Mouse (Mus musculus): ENCODE results near the gene Fyn. TPM values are rescaled to one million over a fixed set of nuclear protein-coding genes. Genes with fewer than 3 reads are reported as not detected.

The Fyn gene
- polyA plus RNA-seq, 1 experiment: 56.4 TPM

DNA sequence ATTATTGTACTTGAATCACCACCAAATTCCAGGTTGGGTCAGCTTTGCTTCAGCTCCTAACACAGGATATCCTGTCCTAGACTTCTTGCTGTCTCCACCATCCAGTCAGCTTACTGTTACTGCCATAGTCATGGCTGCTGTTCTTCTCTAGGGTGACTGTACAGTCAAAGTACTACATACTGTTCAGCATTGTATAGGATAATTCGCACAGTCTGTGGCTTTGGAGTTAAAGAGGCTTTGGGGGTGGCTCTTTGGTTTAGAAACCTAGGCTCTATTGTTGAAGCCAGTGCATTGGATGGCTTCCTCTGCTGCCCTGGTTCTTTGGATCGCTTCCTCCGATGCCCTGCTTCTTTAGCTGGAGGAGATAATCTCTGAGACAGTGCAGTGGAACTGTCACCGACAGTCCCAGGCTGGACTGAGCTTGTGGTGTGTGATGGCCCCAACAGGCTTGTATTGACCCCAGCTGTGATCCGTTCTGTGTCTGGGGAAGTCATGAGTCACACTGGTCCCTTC lies 174.7 kb downstream of the Fyn start:
- TF ChIP-seq CTCF (IDR thresholded peaks at IDR 0.05; ENCODE audit: borderline replicate concordance, insufficient read depth, low read length) (no peak), POLR2A (IDR thresholded peaks at IDR 0.05; ENCODE audit: low read depth, low read length) (no peak)
- peak overlapping the region; percentile 83 for H3K27ac ChIP-seq (ENCODE audit: insufficient read depth, low read length)
- H3K4me3 ChIP-seq (ENCODE audit: insufficient read depth, low read length): no peak overlapping the region
- peaks cover 9% of the 10 kb centered on the region for H3K4me1 ChIP-seq (ENCODE audit: control insufficient read depth, insufficient read depth, low read length)

DNA sequence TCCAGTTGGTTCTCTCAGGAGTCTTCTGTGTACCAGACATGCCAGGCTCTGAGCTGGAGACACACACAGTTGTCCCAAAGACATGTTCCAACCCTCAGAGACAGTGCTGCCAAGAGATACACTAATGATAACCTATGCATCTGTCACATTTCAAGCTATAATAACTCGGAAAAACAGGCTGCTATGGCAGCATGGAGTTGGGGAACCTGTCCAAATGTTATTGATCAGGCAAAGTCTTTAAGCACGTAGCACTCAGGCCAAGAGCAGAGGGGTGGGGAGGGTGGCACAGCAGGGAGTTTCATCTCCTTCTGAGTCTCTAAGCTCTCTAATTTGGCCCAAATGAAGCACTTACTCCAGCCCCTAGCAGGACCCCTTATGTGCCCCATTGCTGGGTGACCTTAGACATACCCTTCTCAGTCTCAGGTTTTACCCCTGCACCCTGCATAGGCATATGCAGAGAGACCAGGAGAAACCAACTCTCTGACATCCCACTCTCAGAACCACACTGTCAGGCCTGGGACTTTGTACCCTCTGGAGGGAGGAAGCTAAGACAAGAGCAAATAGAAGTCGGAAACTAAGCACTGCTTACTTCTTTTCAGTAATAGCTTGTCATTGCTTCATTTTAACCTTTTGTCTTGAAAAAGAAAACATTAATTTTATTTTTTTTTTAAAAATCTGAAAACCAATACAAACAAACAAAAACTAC lies 178.9 kb downstream of the Fyn start:
- Histone ChIP-seq H3K27ac (ENCODE audit: insufficient read depth, low read length) (no peak overlapping the region), H3K4me3 (ENCODE audit: insufficient read depth, low read length) (no peak overlapping the region), H3K4me1 (ENCODE audit: control insufficient read depth, insufficient read depth, low read length) (peaks cover 7% of the 10 kb centered on the region)
- TF ChIP-seq CTCF (IDR thresholded peaks at IDR 0.05; ENCODE audit: borderline replicate concordance, insufficient read depth, low read length) (no peak), POLR2A (IDR thresholded peaks at IDR 0.05; ENCODE audit: low read depth, low read length) (no peak)

DNA sequence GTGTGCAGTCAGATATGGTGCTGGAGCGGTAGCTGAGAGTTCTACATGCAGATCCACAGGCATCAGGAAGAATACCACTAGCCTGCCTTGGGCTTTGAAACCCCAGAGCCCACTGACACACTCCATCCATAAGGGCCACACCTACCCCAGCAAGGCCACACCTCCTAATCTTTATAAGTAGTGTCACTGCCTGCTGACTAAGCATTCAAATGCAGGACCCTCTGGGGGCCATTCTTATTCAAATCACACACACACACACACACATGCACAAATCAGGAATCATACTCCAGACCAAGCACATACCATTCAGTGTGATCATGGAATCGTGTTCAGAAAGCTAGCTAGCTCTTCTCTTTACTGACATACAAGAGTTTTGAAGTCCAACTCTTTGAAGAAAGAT lies 182.1 kb downstream of the Fyn start:
- no peak overlapping the region for H3K27ac ChIP-seq (ENCODE audit: insufficient read depth, low read length)
- peaks cover 8% of the 10 kb centered on the region; the same call in 1 of the 2 replicates for H3K4me1 ChIP-seq (ENCODE audit: control insufficient read depth, insufficient read depth, low read length)
- H3K4me3 ChIP-seq (ENCODE audit: insufficient read depth, low read length): no peak overlapping the region
- TF ChIP-seq CTCF (IDR thresholded peaks at IDR 0.05; ENCODE audit: borderline replicate concordance, insufficient read depth, low read length) (no peak), POLR2A (IDR thresholded peaks at IDR 0.05; ENCODE audit: low read depth, low read length) (no peak)

DNA sequence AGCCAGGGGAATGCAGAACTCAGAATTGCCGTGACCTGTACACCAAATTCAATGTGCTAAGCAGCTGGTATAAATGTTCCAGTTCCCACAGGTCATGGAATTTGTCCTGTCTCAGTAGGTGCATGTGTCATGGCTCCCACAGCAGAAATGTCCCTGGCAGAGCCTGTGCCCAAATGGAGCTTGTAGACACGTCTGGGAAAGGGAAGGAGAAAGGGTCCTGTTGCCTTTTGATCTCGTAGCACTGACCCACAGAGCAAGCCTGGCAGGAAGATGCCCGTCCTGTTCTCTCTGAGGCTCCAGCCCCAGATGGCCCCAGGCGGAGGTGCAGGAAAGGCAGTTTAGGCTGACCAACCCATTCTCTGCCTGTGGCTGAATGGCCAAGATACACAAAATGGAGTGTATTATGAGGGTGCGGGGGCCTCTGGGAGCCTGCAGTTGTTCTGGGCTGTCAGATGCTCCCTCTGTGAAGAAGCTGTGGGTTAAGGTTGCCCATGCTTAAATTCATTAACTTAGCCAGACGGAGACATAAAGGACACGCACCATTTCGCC lies 183.1 kb downstream of the Fyn start:
- Histone ChIP-seq H3K4me3 (ENCODE audit: insufficient read depth, low read length) (no peak overlapping the region), H3K27ac (ENCODE audit: insufficient read depth, low read length) (no peak overlapping the region), H3K4me1 (ENCODE audit: control insufficient read depth, insufficient read depth, low read length) (peaks cover 8% of the 10 kb centered on the region; the same call in 1 of the 2 replicates)
- TF ChIP-seq POLR2A (IDR thresholded peaks at IDR 0.05; ENCODE audit: low read depth, low read length) (no peak), CTCF (IDR thresholded peaks at IDR 0.05; ENCODE audit: borderline replicate concordance, insufficient read depth, low read length) (no peak)

DNA sequence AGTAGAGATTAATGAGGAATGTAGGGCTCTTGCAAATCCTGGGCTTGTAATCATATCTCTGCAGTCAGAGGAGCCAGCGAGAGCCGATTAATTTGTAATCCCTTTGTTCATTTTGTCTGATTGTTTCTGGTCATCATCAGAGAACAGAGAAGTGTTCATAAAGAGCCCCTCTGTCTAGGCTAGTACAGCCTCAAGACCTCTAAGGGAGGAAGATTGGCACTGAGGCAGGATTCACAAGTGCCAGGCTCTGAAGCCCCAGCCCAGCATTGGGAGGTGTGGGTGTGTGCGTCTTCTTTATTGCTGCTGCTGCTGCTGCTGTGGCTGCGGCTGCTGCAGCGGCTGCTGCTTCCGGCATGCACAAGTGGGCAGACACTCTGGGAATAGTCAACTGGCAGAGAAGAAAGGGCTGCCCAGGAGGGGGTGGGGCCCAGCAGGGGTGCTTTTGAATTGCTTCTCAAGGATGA lies 183.7 kb downstream of the Fyn start:
- Histone ChIP-seq H3K4me3 (ENCODE audit: insufficient read depth, low read length) (no peak overlapping the region), H3K27ac (ENCODE audit: insufficient read depth, low read length) (no peak overlapping the region), H3K4me1 (ENCODE audit: control insufficient read depth, insufficient read depth, low read length) (peaks cover 8% of the 10 kb centered on the region; the same call in 1 of the 2 replicates)
- TF ChIP-seq CTCF (IDR thresholded peaks at IDR 0.05; ENCODE audit: borderline replicate concordance, insufficient read depth, low read length): no peak
- no peak for TF ChIP-seq POLR2A (IDR thresholded peaks at IDR 0.05; ENCODE audit: low read depth, low read length)

DNA sequence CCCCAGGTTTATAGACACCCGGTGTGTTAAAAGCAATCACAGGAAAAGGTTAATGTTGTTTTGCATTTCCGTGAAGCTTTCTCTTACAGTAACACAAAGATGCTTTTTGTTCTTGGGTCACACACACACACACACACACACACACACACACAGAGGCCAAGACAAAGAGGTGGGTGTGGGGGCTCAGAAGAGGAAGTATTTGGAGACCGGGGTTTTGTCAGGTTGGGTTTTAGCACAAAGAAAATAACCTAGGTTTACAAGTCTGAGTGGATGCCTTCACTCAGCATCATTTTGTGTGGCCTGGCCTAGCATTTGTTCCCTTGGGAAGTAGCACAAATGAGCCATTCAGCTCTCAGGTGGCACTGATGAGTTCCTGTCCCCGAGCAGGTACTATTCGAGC lies 184.2 kb downstream of the Fyn start:
- H3K4me1 ChIP-seq (ENCODE audit: control insufficient read depth, insufficient read depth, low read length): peaks cover 8% of the 10 kb centered on the region; the same call in 1 of the 2 replicates
- TF ChIP-seq CTCF (IDR thresholded peaks at IDR 0.05; ENCODE audit: borderline replicate concordance, insufficient read depth, low read length): no peak
- no peak for TF ChIP-seq POLR2A (IDR thresholded peaks at IDR 0.05; ENCODE audit: low read depth, low read length)
- H3K27ac ChIP-seq (ENCODE audit: insufficient read depth, low read length): no peak overlapping the region
- H3K4me3 ChIP-seq (ENCODE audit: insufficient read depth, low read length): no peak overlapping the region

DNA sequence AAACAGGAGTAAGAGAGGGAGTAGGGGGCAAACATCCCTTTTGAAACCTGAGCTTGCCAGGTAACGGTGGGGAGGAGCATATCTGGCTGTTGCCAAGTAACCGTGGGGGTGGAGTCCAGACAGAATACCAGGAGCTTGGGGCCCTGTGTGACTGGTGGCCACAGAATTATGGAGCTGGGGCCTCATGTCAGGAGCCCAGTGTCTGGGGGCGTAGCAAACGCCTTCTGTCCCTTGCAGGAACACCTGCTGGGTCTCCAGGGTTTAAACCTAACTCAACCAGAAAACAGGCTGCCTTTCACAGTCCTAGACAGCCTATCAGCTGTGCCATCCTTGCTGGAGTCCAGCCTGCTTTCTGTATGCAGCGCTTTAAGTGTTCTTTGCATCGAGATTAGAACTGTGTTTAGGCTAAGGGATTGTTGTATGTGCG lies 186.6 kb downstream of the Fyn start:
- H3K4me1 ChIP-seq (ENCODE audit: control insufficient read depth, insufficient read depth, low read length): peaks cover 14% of the 10 kb centered on the region
- no peak overlapping the region for H3K4me3 ChIP-seq (ENCODE audit: insufficient read depth, low read length)
- TF ChIP-seq CTCF (IDR thresholded peaks at IDR 0.05; ENCODE audit: borderline replicate concordance, insufficient read depth, low read length) (no peak), POLR2A (IDR thresholded peaks at IDR 0.05; ENCODE audit: low read depth, low read length) (no peak)
- no peak overlapping the region for H3K27ac ChIP-seq (ENCODE audit: insufficient read depth, low read length)

DNA sequence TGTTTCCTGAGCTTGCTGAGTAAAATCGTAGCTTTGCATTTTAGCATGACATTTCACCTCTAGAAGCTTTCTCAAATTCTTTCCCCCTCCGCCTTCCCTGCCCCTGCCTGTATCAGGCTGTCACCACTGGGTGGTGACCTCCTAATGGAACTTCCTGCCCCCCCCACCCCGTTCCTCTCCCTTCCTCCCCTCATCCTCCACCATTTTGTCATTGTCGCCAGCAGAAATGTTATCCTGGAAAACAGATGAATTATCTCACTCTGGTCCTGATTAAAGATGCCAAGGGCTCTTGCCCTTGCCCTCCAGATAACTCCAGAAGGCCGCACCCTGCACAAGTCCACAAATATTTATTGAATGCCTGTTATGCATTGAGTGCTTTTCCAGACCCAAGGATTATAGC lies 187.1 kb downstream of the Fyn start:
- H3K4me3 ChIP-seq (ENCODE audit: insufficient read depth, low read length): no peak overlapping the region
- TF ChIP-seq CTCF (IDR thresholded peaks at IDR 0.05; ENCODE audit: borderline replicate concordance, insufficient read depth, low read length) (no peak), POLR2A (IDR thresholded peaks at IDR 0.05; ENCODE audit: low read depth, low read length) (no peak)

DNA sequence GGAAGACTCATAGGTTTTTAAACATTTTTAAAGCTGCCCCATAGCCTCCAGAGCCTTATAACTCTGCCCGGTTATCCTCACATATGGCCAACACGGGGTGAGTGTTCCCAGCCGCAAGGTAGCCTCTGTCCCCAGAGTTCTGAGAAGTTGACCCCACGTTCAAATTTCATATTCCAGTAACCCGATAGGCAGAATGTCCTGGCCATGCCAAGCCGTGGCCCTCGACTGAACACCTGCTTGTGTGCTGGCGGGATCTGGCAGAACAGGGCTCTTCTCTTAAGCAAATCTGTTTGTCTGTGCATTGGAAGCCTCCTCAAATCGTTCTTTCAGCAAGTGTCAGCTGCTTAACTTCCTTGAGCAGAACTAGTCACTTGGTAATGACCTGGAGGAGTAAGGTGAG lies 188.7 kb downstream of the Fyn start:
- no peak for TF ChIP-seq POLR2A (IDR thresholded peaks at IDR 0.05; ENCODE audit: low read depth, low read length)
- no peak for TF ChIP-seq CTCF (IDR thresholded peaks at IDR 0.05; ENCODE audit: borderline replicate concordance, insufficient read depth, low read length)
- Histone ChIP-seq H3K4me1 (ENCODE audit: control insufficient read depth, insufficient read depth, low read length) (peaks cover 10% of the 10 kb centered on the region), H3K4me3 (ENCODE audit: insufficient read depth, low read length) (no peak overlapping the region), H3K27ac (ENCODE audit: insufficient read depth, low read length) (no peak overlapping the region)

More for the DNA sequence above, 187.1 kb downstream of the Fyn start:
- Histone ChIP-seq H3K27ac (ENCODE audit: insufficient read depth, low read length) (no peak overlapping the region), H3K4me1 (ENCODE audit: control insufficient read depth, insufficient read depth, low read length) (peaks cover 14% of the 10 kb centered on the region)

DNA sequence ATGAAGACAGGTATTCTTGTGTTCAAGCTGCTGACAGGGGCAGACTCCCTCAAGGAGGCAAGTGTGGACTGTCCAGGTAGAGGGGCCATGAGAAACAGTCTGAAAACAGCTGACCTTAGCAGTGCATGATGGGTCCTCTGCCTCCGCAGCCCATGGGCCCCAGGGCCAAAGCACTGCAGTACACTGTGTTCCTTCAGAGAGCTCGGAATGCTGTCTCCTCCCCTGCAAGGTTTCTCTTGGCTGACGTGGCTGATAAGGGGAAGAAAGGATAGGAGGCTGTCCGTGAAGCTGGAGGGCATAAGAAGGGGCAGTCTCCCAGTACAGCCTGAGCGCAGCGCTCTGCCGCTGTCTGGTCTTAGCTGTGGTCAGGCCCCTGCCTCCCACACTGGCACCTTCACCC lies 189.2 kb downstream of the Fyn start:
- Histone ChIP-seq H3K4me1 (ENCODE audit: control insufficient read depth, insufficient read depth, low read length) (peaks cover 9% of the 10 kb centered on the region; the same call in 1 of the 2 replicates), H3K4me3 (ENCODE audit: insufficient read depth, low read length) (no peak overlapping the region), H3K27ac (ENCODE audit: insufficient read depth, low read length) (no peak overlapping the region)
- TF ChIP-seq POLR2A (IDR thresholded peaks at IDR 0.05; ENCODE audit: low read depth, low read length): no peak
- TF ChIP-seq CTCF (IDR thresholded peaks at IDR 0.05; ENCODE audit: borderline replicate concordance, insufficient read depth, low read length): no peak

Data from embryonic fibroblast, embryonic 13.5 days (primary cell).